Comparison of ENCODE assay signal across 28 mouse cellular contexts in genomic region chr19:58065514-58065913, GRCm38 (mm10).
DNase-seq lines count a peak whose midpoint lies in the region; ATAC-seq and TF ChIP-seq lines count a peak whose summit lies in the region.
"Had no signal": no experiment of that assay in that cellular context is flagged by ENCODE, and none has a peak within 500 bp of the region (broad histone marks: within the 10 kb centered on the region; RNA-seq: fewer than 3 reads in every experiment).

No protein-coding gene starts in this region.

- TF ChIP-seq POLR2A in ES-Bruce4 (IDR thresholded peaks at IDR 0.05; ENCODE audit: insufficient read depth, low read length): peak; percentile 15
- TF ChIP-seq POLR2A in bone marrow macrophage, adult 2 months (IDR thresholded peaks at IDR 0.05; ENCODE audit: borderline replicate concordance, low read depth, low read length): no peak
- TF ChIP-seq POLR2A in cerebellum, adult 2 months (IDR thresholded peaks at IDR 0.05; ENCODE audit: borderline replicate concordance, insufficient read depth, low read length): no peak

- peak; percentile 79 for ATAC-seq in monocyte, adult 5-6 weeks (replicated peaks; ENCODE audit: insufficient number of reproducible peaks, low FRiP score, low TSS enrichment, poor library complexity, severe bottlenecking)
- ATAC-seq: forebrain, embryonic 14.5 days; midbrain, embryonic 16.5 days; Patski had no signal

- peaks cover 41% of the 10 kb centered on the region for H3K4me1 ChIP-seq in heart, embryonic 10.5 days
- H3K4me1 ChIP-seq in ES-Bruce4 (ENCODE audit: control insufficient read depth, insufficient read depth, low read length): peaks cover 4% of the 10 kb centered on the region
- peaks cover 9% of the 10 kb centered on the region; the same call in 1 of the 2 replicates for H3K4me1 ChIP-seq in bone marrow macrophage, adult 2 months (ENCODE audit: control insufficient read depth, insufficient read depth, low read length)
- no peaks in the 10 kb centered on the region for H3K4me1 ChIP-seq in cerebellum, adult 2 months (ENCODE audit: control insufficient read depth, insufficient read depth, low read length)

- no peak for DNase-seq in heart, embryonic 10.5 days (ENCODE audit: low spot score)
- DNase-seq in heart, adult 18-20 months: no peak
- DNase-seq in left cerebral cortex, postnatal 14 days (ENCODE audit: low spot score in 2 of 2): no peak
- no peak for DNase-seq in cerebellum, adult 2 months
- DNase-seq: adrenal gland, adult 8-10 months; cerebellum, adult 8-10 months; cerebellum, postnatal 36 days; heart, postnatal 4 days; kidney, adult 8-10 months; kidney, postnatal 10 days; right cerebral cortex, adult 18-20 months; right cerebral cortex, postnatal 4 days; thymus, adult 18-20 months; thymus, postnatal 36 days had no signal

- intact Hi-C loops in left cerebral cortex, postnatal 14 days (cut with DNase I): no loop called here

- H3K9me3 ChIP-seq in heart, embryonic 10.5 days: no peaks in the 10 kb centered on the region
- no peaks in the 10 kb centered on the region for H3K9me3 ChIP-seq in ES-Bruce4 (replicated peaks; ENCODE audit: control insufficient read depth, insufficient read depth, low read length, poor library complexity, severe bottlenecking)
- H3K9me3 ChIP-seq: embryonic facial prominence, embryonic 15.5 days; heart, embryonic 13.5 days; stomach, embryonic 15.5 days had no signal

- 66% methylated on average over 2 of the region's 2 CpGs for WGBS in heart, embryonic 10.5 days
- WGBS in cerebellum, adult 2 months: 88% methylated on average over 2 of the region's 2 CpGs

- no peaks in the 10 kb centered on the region for H3K27me3 ChIP-seq in heart, embryonic 10.5 days (ENCODE audit: insufficient read depth, poor library complexity, severe bottlenecking)
- H3K27me3 ChIP-seq in ES-Bruce4 (ENCODE audit: control insufficient read depth, insufficient read depth, low read length, poor library complexity, severe bottlenecking): no peaks in the 10 kb centered on the region
- H3K27me3 ChIP-seq in cerebellum, adult 2 months (ENCODE audit: control insufficient read depth, insufficient read depth, low read length): no peaks in the 10 kb centered on the region; the same call in 1 of the 2 replicates
- H3K27me3 ChIP-seq: CH12.LX; embryonic facial prominence, embryonic 15.5 days; heart, embryonic 13.5 days; Patski; stomach, embryonic 15.5 days had no signal

- H3K27ac ChIP-seq in heart, embryonic 10.5 days: 0 out of 2 replicates have a peak overlapping the region, but pooled peaks have one; percentile 81
- no peak overlapping the region; the same call in 1 of the 2 replicates for H3K27ac ChIP-seq in ES-Bruce4 (ENCODE audit: insufficient read depth, low read length)
- peak overlapping the region; percentile 44; the same call in 1 of the 2 replicates for H3K27ac ChIP-seq in bone marrow macrophage, adult 2 months (ENCODE audit: insufficient read depth, low read depth, low read length)
- H3K27ac ChIP-seq in cerebellum, adult 2 months (ENCODE audit: insufficient read depth, low read length): no peak overlapping the region
- H3K27ac ChIP-seq: embryonic facial prominence, embryonic 15.5 days; hindbrain, embryonic 14.5 days; left cerebral cortex, adult 2 months; liver, embryonic 14.5 days; stomach, embryonic 15.5 days had no signal

- no peaks in the 10 kb centered on the region for H3K36me3 ChIP-seq in heart, embryonic 10.5 days
- no peaks in the 10 kb centered on the region for H3K36me3 ChIP-seq in ES-Bruce4 (ENCODE audit: control insufficient read depth, insufficient read depth, low read length, poor library complexity, severe bottlenecking)
- H3K36me3 ChIP-seq: embryonic facial prominence, embryonic 15.5 days; heart, embryonic 13.5 days; stomach, embryonic 15.5 days had no signal

- no peak overlapping the region for H3K4me3 ChIP-seq in heart, embryonic 10.5 days
- H3K4me3 ChIP-seq in ES-Bruce4 (ENCODE audit: low read depth, low read length): no peak overlapping the region
- H3K4me3 ChIP-seq in bone marrow macrophage, adult 2 months (ENCODE audit: insufficient read depth, low read length): no peak overlapping the region
- no peak overlapping the region for H3K4me3 ChIP-seq in cerebellum, adult 2 months (replicated peaks; ENCODE audit: insufficient read depth, low read depth, low read length)
- H3K4me3 ChIP-seq: embryonic facial prominence, embryonic 15.5 days; heart, embryonic 13.5 days; left cerebral cortex, adult 2 months; midbrain, embryonic 10.5 days; stomach, embryonic 15.5 days had no signal

- no peak for TF ChIP-seq CTCF in ES-Bruce4 (IDR thresholded peaks at IDR 0.05; ENCODE audit: low read depth, low read length)
- TF ChIP-seq CTCF in bone marrow macrophage, adult 2 months (IDR thresholded peaks at IDR 0.05; ENCODE audit: low read depth, low read length): no peak
- TF ChIP-seq CTCF in cerebellum, adult 2 months (IDR thresholded peaks at IDR 0.05; ENCODE audit: borderline replicate concordance, insufficient read depth, low read depth, low read length): no peak

- H3K9ac ChIP-seq in ES-Bruce4 (ENCODE audit: low read depth, poor library complexity, severe bottlenecking): no peak overlapping the region
- H3K9ac ChIP-seq: embryonic facial prominence, embryonic 15.5 days; heart, embryonic 13.5 days; hindbrain, embryonic 14.5 days; liver, embryonic 14.5 days; stomach, embryonic 15.5 days had no signal

- no peak for TF ChIP-seq EP300 in ES-Bruce4 (IDR thresholded peaks at IDR 0.05; ENCODE audit: insufficient read depth, low read depth, low read length)

Comparison
In these comparisons a context has a peak if more than half of its experiments do, and no peak if none do; other contexts are left out.
1. H3K27ac ChIP-seq: peak in heart, embryonic 10.5 days (single experiment) and bone marrow macrophage, adult 2 months (single experiment); none in ES-Bruce4 (single experiment) and cerebellum, adult 2 months (single experiment).